9 mouse cellular contexts compared by ENCODE assay signal in the genomic region with DNA sequence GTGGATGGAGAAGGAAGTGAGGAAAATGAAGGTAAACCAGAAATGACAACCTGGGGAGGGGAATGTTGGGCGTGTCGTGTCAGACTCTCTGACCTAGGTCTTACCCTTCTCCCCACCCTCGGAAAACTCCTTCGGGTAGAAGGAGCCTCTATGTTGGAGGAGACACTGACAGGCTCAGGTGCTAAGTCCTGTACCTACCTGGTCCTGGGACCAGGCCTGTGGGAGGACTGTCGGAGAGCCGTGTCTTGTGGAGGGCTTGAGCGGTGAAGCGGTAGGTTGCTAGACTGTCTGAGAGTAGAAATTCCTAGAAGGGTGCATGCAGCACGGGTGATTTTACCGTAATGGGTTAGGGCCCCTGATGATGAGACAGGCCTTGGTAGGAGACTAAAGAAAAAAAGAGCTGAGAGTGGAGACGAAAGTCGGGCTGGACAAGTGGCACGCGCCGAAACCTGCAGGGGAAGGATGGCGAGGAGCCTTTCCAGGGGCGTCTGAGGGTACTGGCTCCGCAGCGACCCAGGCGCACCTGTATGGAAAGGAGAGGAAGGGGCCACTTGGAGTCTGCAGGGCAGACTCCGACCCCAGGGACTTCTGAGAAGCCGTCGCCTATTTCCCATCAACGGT. TPM values are rescaled to one million over a fixed set of nuclear protein-coding genes. Genes with fewer than 3 reads are reported as not detected.
A peak's percentile ranks its signal among the peaks of the same experiment; 100 is the strongest.
DNase-seq lines count a peak whose midpoint lies in the region; ATAC-seq and TF ChIP-seq lines count a peak whose summit lies in the region.
"Had no signal": no experiment of that assay in that cellular context is flagged by ENCODE, and none has a peak within 500 bp of the region (broad histone marks: within the 10 kb centered on the region; RNA-seq: fewer than 3 reads in every experiment).

A gene (plus strand): TSS at position 130 of the 621 bp plus-strand sequence.

- H3K9me3 ChIP-seq in heart, postnatal 0 days (replicated peaks; ENCODE audit: control insufficient read depth, low read length): no peaks in the 10 kb centered on the region
- no peaks in the 10 kb centered on the region for H3K9me3 ChIP-seq in ES-E14 (ENCODE audit: control insufficient read depth, insufficient read depth, low read depth, low read length)
- H3K9me3 ChIP-seq in liver, embryonic 16.5 days (replicated peaks; ENCODE audit: control insufficient read depth, low read length): no peaks in the 10 kb centered on the region

- H3K27me3 ChIP-seq in heart, postnatal 0 days (ENCODE audit: control insufficient read depth, insufficient read depth, low read length): peaks cover 52% of the 10 kb centered on the region
- H3K27me3 ChIP-seq in liver, embryonic 16.5 days (ENCODE audit: control insufficient read depth, insufficient read depth, low read depth, low read length): peaks cover 62% of the 10 kb centered on the region

- H3K4me1 ChIP-seq in heart, postnatal 0 days (ENCODE audit: control insufficient read depth, insufficient read depth): 0 out of 2 replicates have a peak, but pooled peaks cover 10% of the 10 kb centered on the region
- H3K4me1 ChIP-seq in ES-E14 (ENCODE audit: control insufficient read depth in 2 of 2, insufficient read depth in 2 of 2, low read length in 2 of 2, poor library complexity in 1 of 2): peaks cover 0 to 8% of the 10 kb centered on the region in 2 experiments; a peak in 1 of 4 replicates
- H3K4me1 ChIP-seq in liver, embryonic 16.5 days (ENCODE audit: control insufficient read depth, low read depth, low read length): peaks cover 14% of the 10 kb centered on the region

- peak within 1 kb of the TSS; percentile 10 for H3K4me3 ChIP-seq in heart, postnatal 0 days (ENCODE audit: low read depth, low read length)
- peak within 1 kb of the TSS; percentile 72 for H3K4me3 ChIP-seq in ES-E14 (ENCODE audit: insufficient read depth in 1 of 2, low read depth in 1 of 2, low read length in 2 of 2, poor library complexity in 1 of 2, severe bottlenecking in 1 of 2)
- H3K4me3 ChIP-seq in liver, embryonic 16.5 days (ENCODE audit: low read depth, low read length): peak within 1 kb of the TSS; percentile 34; the same call in 1 of the 2 replicates

- no peak for DNase-seq in heart, postnatal 0 days (ENCODE audit: low spot score)
- no peak for DNase-seq in heart, postnatal 10 days
- DNase-seq in ES-E14 (ENCODE audit: low read depth, low spot score): no peak
- DNase-seq in gonadal fat pad, adult 2 months (ENCODE audit: low read depth): no peak
- no peak for DNase-seq in cerebellum, postnatal 36 days
- DNase-seq in cerebellum, postnatal 4 days (ENCODE audit: low spot score in 2 of 2): no peak

- TF ChIP-seq EP300 in heart, postnatal 0 days (IDR thresholded peaks at IDR 0.05; ENCODE audit: low read depth): no peak

- H3K4me2 ChIP-seq in heart, postnatal 0 days (ENCODE audit: low read depth, low read length): no peak within 1 kb of the TSS
- peak within 1 kb of the TSS; percentile 41 for H3K4me2 ChIP-seq in liver, embryonic 16.5 days (ENCODE audit: low read depth, low read length)

- in situ Hi-C loops in ES-E14 (cut with MboI; ENCODE audit: low sequenced_read_pairs in 2 of 2, unreplicated experiment in 2 of 2): no loop called here

- WGBS in heart, postnatal 0 days: 13% methylated on average over 23 of the region's 24 CpGs
- 10% methylated on average over 24 of the region's 24 CpGs for WGBS in liver, embryonic 16.5 days (ENCODE audit: insufficient replicate concordance)

- ATAC-seq in heart, postnatal 0 days (ENCODE audit: insufficient read depth, low read depth): no peak
- ATAC-seq in liver, embryonic 16.5 days (ENCODE audit: low read depth): no peak
- ATAC-seq in CD4-positive, CD25-positive, alpha-beta regulatory T cell, adult 4 months: no peak

- peaks cover 19% of the 10 kb centered on the region for H3K36me3 ChIP-seq in heart, postnatal 0 days (replicated peaks; ENCODE audit: control insufficient read depth, insufficient read depth, low read length)
- peaks cover 10% of the 10 kb centered on the region; the same call in 1 of the 2 replicates for H3K36me3 ChIP-seq in ES-E14 (ENCODE audit: control insufficient read depth, insufficient read depth, low read length, poor library complexity, severe bottlenecking)
- H3K36me3 ChIP-seq in liver, embryonic 16.5 days (ENCODE audit: control insufficient read depth, insufficient read depth): peaks cover 4% of the 10 kb centered on the region; the same call in 1 of the 2 replicates

- H3K9ac ChIP-seq in heart, postnatal 0 days (replicated peaks; ENCODE audit: low read depth, low read length): no peak within 1 kb of the TSS
- peak within 1 kb of the TSS; percentile 49 for H3K9ac ChIP-seq in ES-E14 (ENCODE audit: insufficient read depth, low read depth, low read length, poor library complexity, severe bottlenecking)
- H3K9ac ChIP-seq in liver, embryonic 16.5 days (ENCODE audit: low read depth, low read length): no peak within 1 kb of the TSS

- intact Hi-C loops in heart, postnatal 10 days (cut with DNase I): no loop called here

- H3K27ac ChIP-seq in heart, postnatal 0 days (ENCODE audit: low read depth): no peak within 1 kb of the TSS
- no peak within 1 kb of the TSS for H3K27ac ChIP-seq in ES-E14 (ENCODE audit: insufficient read depth, low read depth, low read length, poor library complexity, severe bottlenecking)
- no peak within 1 kb of the TSS for H3K27ac ChIP-seq in liver, embryonic 16.5 days (ENCODE audit: low read length)

- no peak for TF ChIP-seq CTCF in heart, postnatal 0 days (IDR thresholded peaks at IDR 0.05; ENCODE audit: low read depth)

TF ChIP-seq in ES-E14, 5 proteins besides CTCF, POLR2A, EP300 and RAD21:
- TF ChIP-seq MAFK (IDR thresholded peaks at IDR 0.05; ENCODE audit: insufficient read depth, low read depth, low read length): no peak

RNA-seq across cellular contexts. Expression of the gene that starts here (rescaled TPM):
- total RNA-seq in heart, postnatal 0 days (2014; rRNA removed; ENCODE audit: low replicate concordance): 0.93 TPM in 1 of 2 replicates, not detected in the other
- 0.64 and 1.8 TPM in 2 replicates for polyA plus RNA-seq in heart, postnatal 0 days (2015; fragmentation: Nextera tagmentation; extraction: Ambion mirVana)
- not detected for total RNA-seq in heart, postnatal 10 days (2021)
- 24.9 and 38.7 TPM in 2 replicates for total RNA-seq in ES-E14 (2012; rRNA removed)
- polyA plus RNA-seq in gonadal fat pad, adult 2 months (2012; rRNA removed): 88.4 and 172 TPM in 2 replicates
- 5.4 and 11.7 TPM in 2 replicates for polyA plus RNA-seq in liver, embryonic 16.5 days (2015; fragmentation: Nextera tagmentation; extraction: Ambion mirVana)
- polyA plus RNA-seq in CD4-positive, CD25-positive, alpha-beta regulatory T cell, adult 4 months (2017; shearing (Covaris generic)): not detected
- total RNA-seq: layer of hippocampus, postnatal 14 days had no signal

Comparison
In these comparisons a context has a peak if more than half of its experiments do, and no peak if none do; other contexts are left out.
1. RNA of the gene that starts here (total RNA-seq): 24.9 to 38.7 TPM in ES-E14; not detected in heart, postnatal 10 days and 0.93 TPM in heart, postnatal 0 days; every median in the first group is over 10 times any median in the second.
2. H3K4me3 ChIP-seq: peak in every context shown above with its lines; median percentile 72 in ES-E14; 34 in liver, embryonic 16.5 days; 10 in heart, postnatal 0 days.